Mouse (Mus musculus): Measurements from ENCODE around the gene Ly6g5b. TPM values are rescaled to one million over a fixed set of nuclear protein-coding genes. Genes with fewer than 3 reads are reported as not detected.
"Not testable (repeated sequence)": the region's sequence is repeated elsewhere in the genome, so short reads cannot be mapped to it uniquely, and the experiment has no call there.

Gene Ly6g5b
- polyA plus RNA-seq, 1 experiment from 2014 or later = 0.27 TPM

DNA sequence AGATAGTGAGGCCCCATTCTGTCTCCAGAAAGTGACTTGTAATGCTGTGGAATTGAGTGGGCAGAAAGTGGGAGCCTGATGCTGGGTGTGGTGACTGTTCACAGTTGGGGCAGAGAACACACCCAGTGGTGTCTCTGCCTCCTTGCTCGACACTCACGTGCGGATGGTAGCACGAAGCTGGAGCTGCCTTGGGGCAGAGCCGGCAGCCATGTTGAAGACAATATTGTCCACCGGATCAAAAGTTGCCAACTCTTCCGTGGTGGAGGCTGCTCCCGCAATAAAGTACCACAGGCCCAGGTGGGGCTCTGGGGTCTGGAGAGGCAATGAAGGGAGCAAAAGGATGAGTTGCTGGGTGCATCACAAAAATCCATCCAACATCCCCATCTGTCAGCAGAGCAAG lies 15.8 kb upstream of the Ly6g5b start:
- no peak overlapping the region for H3K4me3 ChIP-seq (ENCODE audit: low read depth, low read length)
- no peak overlapping the region for H3K4me2 ChIP-seq (replicated peaks; ENCODE audit: low read depth)
- DNase-seq (ENCODE audit: low spot score) = no peak
- H3K36me3 ChIP-seq (ENCODE audit: control insufficient read depth, insufficient read depth, low read length) = no peaks in the 10 kb centered on the region; the same call in none of the 2 replicates
- H3K4me1 ChIP-seq (replicated peaks; ENCODE audit: control insufficient read depth, insufficient read depth) = peaks cover 3% of the 10 kb centered on the region; the same call in 1 of the 2 replicates
- no peak overlapping the region for H3K9ac ChIP-seq (ENCODE audit: low read length)
- H3K27me3 ChIP-seq (ENCODE audit: control insufficient read depth, insufficient read depth, low read length) = no peaks in the 10 kb centered on the region
- WGBS = 91% methylated on average over 8 of the region's 8 CpGs
- no peaks in the 10 kb centered on the region for H3K9me3 ChIP-seq (ENCODE audit: control insufficient read depth, low read length)
- no peak for ATAC-seq (ENCODE audit: low FRiP score, low TSS enrichment)
- H3K27ac ChIP-seq (replicated peaks) = no peak overlapping the region
- no peak for TF ChIP-seq EP300 (optimal IDR thresholded peaks at IDR 0.05)
- TF ChIP-seq CTCF (IDR thresholded peaks at IDR 0.05; ENCODE audit: low read depth) = no peak

DNA sequence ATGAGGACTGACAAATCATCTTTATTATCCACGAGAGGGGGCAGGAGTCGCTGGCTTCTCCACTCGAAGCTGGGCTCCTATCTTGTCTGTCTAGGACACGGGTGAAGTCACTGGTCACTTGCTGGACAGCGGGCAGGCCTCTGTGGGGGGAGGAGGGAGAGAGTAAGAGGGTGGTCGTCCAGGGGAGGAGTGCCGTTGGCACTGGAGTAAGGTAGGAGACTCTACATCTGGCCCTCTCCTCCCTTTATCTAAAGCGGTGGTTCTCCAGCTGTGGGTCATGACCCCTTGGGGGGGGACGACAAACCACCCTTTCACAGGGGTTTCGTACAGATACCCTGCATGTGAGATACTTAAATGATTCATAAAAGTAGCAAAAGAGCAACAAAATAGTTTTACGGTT lies 13.8 kb upstream of the Ly6g5b start:
- Histone ChIP-seq H3K4me1 (replicated peaks; ENCODE audit: control insufficient read depth, insufficient read depth) (peaks cover 3% of the 10 kb centered on the region; the same call in 1 of the 2 replicates), H3K36me3 (ENCODE audit: control insufficient read depth, insufficient read depth, low read length) (no peaks in the 10 kb centered on the region; the same call in none of the 2 replicates), H3K4me3 (ENCODE audit: low read depth, low read length) (no peak overlapping the region), H3K9ac (ENCODE audit: low read length) (no peak overlapping the region), H3K27me3 (ENCODE audit: control insufficient read depth, insufficient read depth, low read length) (no peaks in the 10 kb centered on the region), H3K27ac (replicated peaks) (no peak overlapping the region), H3K4me2 (replicated peaks; ENCODE audit: low read depth) (no peak overlapping the region), H3K9me3 (ENCODE audit: control insufficient read depth, low read length) (no peaks in the 10 kb centered on the region)
- no peak for DNase-seq (ENCODE audit: low spot score)
- TF ChIP-seq EP300 (optimal IDR thresholded peaks at IDR 0.05) = no peak
- no peak for TF ChIP-seq CTCF (IDR thresholded peaks at IDR 0.05; ENCODE audit: low read depth)
- WGBS = 73% methylated on average over 11 of the region's 11 CpGs
- no peak for ATAC-seq (ENCODE audit: low FRiP score, low TSS enrichment)

DNA sequence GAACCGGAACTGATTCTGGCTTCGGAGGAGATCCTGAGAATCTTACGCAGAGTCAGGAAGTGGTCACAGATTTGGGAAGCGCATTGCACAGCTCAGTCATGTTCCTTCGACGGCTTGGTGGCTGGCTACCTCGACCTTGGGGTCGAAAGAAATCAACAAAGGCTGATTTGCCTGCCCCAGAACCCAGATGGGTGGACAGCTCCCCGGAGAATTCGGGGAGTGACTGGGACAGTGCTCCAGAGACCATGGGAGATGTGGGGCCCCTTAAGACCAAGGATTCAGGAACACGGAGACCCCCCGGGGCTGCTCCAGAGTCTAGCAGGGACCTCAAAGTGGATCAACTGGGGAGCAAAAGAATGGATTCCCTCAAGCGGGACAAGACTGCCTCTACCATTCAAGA lies 11.8 kb upstream of the Ly6g5b start:
- peak overlapping the region; percentile 61 for H3K4me3 ChIP-seq (ENCODE audit: low read depth, low read length)
- 47% methylated on average over 13 of the region's 13 CpGs for WGBS
- TF ChIP-seq EP300 (optimal IDR thresholded peaks at IDR 0.05) (no peak), CTCF (IDR thresholded peaks at IDR 0.05; ENCODE audit: low read depth) (no peak)
- H3K36me3 ChIP-seq (ENCODE audit: control insufficient read depth, insufficient read depth, low read length) = no peaks in the 10 kb centered on the region; the same call in none of the 2 replicates
- no peaks in the 10 kb centered on the region for H3K27me3 ChIP-seq (ENCODE audit: control insufficient read depth, insufficient read depth, low read length)
- ATAC-seq (ENCODE audit: low FRiP score, low TSS enrichment) (no peak), DNase-seq (ENCODE audit: low spot score) (no peak)
- H3K9me3 ChIP-seq (ENCODE audit: control insufficient read depth, low read length) = no peaks in the 10 kb centered on the region
- H3K4me1 ChIP-seq (replicated peaks; ENCODE audit: control insufficient read depth, insufficient read depth) = peaks cover 3% of the 10 kb centered on the region; the same call in 1 of the 2 replicates
- H3K9ac ChIP-seq (ENCODE audit: low read length) = peak overlapping the region; percentile 77
- H3K27ac ChIP-seq (replicated peaks) = peak overlapping the region; percentile 87
- peak overlapping the region; percentile 85 for H3K4me2 ChIP-seq (replicated peaks; ENCODE audit: low read depth)

DNA sequence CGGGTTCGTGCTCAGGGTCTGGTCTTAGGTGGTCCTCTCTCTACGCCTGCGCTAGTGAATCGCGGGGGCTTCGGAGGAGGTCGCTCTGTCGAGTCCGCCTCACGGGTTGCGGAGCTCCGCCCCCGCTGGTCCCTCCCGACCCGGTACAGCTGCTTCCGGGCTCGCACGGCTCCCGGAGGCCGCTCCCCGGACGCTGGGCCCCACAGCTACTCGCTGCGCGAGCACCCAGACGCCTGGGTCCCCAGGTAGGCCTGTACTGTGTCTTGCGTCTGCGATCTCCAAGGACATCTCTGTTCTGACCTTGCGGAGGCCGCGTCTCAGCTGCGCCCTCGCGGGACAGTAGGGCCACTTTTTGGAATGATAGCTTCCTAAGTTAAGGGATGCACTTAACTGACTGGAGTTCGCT lies 11.0 kb upstream of the Ly6g5b start, which contains the start of gene D17H6S53E:
Gene D17H6S53E, plus strand, starts transcription at position 168 of the 406 bp plus-strand sequence.
- Histone ChIP-seq H3K27me3 (ENCODE audit: control insufficient read depth, insufficient read depth, low read length) (no peaks in the 10 kb centered on the region), H3K9ac (ENCODE audit: low read length) (peak within 1 kb of the TSS; percentile 77), H3K4me2 (replicated peaks; ENCODE audit: low read depth) (peak within 1 kb of the TSS; percentile 85), H3K36me3 (ENCODE audit: control insufficient read depth, insufficient read depth, low read length) (no peaks in the 10 kb centered on the region; the same call in none of the 2 replicates), H3K4me3 (ENCODE audit: low read depth, low read length) (peak within 1 kb of the TSS; percentile 61), H3K9me3 (ENCODE audit: control insufficient read depth, low read length) (no peaks in the 10 kb centered on the region), H3K27ac (replicated peaks) (peak within 1 kb of the TSS; percentile 87), H3K4me1 (replicated peaks; ENCODE audit: control insufficient read depth, insufficient read depth) (peaks cover 3% of the 10 kb centered on the region; the same call in 1 of the 2 replicates)
- peak; percentile 63 for ATAC-seq (ENCODE audit: low FRiP score, low TSS enrichment)
- TF ChIP-seq EP300 (optimal IDR thresholded peaks at IDR 0.05) (no peak), CTCF (IDR thresholded peaks at IDR 0.05; ENCODE audit: low read depth) (0 out of 2 replicates have a peak, but pooled peaks have one; percentile 2)
- DNase-seq (ENCODE audit: low spot score) = peak; percentile 90
- under 1% methylated on average over 34 of the region's 36 CpGs for WGBS

DNA sequence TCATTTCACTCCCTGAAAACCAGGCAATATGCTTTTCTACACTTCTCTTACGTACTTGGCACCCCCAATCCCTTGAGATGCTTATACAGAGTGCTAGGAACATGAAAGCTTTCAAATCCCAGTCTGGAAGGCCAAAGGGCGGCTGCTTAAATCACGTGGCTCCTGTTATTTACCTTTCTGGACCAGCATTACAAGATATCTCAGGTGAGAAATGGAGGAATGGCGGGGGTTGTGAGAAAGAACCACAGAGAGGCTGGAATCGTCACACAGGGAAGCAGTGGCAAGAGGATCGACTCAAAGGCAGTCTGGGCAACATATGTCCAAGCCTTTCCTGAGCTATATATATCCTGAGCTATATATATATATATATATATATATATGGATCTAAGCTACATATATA lies 10.3 kb upstream of the Ly6g5b start:
- Histone ChIP-seq H3K27ac (replicated peaks) (peak overlapping the region; percentile 87), H3K9ac (ENCODE audit: low read length) (peak overlapping the region; percentile 77), H3K4me1 (replicated peaks; ENCODE audit: control insufficient read depth, insufficient read depth) (peaks cover 3% of the 10 kb centered on the region; the same call in 1 of the 2 replicates), H3K4me2 (replicated peaks; ENCODE audit: low read depth) (peak overlapping the region; percentile 85), H3K9me3 (ENCODE audit: control insufficient read depth, low read length) (no peaks in the 10 kb centered on the region), H3K4me3 (ENCODE audit: low read depth, low read length) (peak overlapping the region; percentile 61), H3K36me3 (ENCODE audit: control insufficient read depth, insufficient read depth, low read length) (no peaks in the 10 kb centered on the region; the same call in none of the 2 replicates), H3K27me3 (ENCODE audit: control insufficient read depth, insufficient read depth, low read length) (no peaks in the 10 kb centered on the region)
- ATAC-seq (ENCODE audit: low FRiP score, low TSS enrichment) = no peak
- DNase-seq (ENCODE audit: low spot score) = peak; percentile 76
- 11% methylated on average over 6 of the region's 6 CpGs for WGBS
- TF ChIP-seq EP300 (optimal IDR thresholded peaks at IDR 0.05) (no peak), CTCF (IDR thresholded peaks at IDR 0.05; ENCODE audit: low read depth) (no peak)

DNA sequence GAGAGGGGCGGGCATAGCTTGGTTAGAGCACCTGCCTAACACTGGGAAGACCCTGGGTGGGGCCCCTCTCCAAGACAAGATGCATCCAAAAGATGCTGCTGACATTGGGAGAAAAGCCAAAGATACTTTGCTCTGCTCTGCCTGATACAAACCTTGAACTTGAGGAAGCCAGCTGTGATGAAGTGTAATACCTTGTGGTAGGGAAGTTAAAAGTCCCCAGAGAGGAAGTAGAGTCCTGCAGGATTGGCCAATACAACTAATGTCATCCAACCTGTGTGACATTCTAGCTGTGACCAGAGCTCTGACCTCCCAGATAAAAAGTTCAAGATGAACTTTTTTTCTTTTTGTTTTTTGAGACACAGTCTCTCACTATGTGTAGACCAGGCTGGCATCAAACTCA lies 9.9 kb upstream of the Ly6g5b start:
- Histone ChIP-seq H3K36me3 (ENCODE audit: control insufficient read depth, insufficient read depth, low read length) (no peaks in the 10 kb centered on the region; the same call in 1 of the 2 replicates), H3K4me3 (ENCODE audit: low read depth, low read length) (no peak overlapping the region), H3K4me2 (replicated peaks; ENCODE audit: low read depth) (no peak overlapping the region), H3K9ac (ENCODE audit: low read length) (no peak overlapping the region), H3K9me3 (ENCODE audit: control insufficient read depth, low read length) (no peaks in the 10 kb centered on the region), H3K4me1 (replicated peaks; ENCODE audit: control insufficient read depth, insufficient read depth) (peaks cover 3% of the 10 kb centered on the region; the same call in 1 of the 2 replicates), H3K27ac (replicated peaks) (peak overlapping the region; percentile 74), H3K27me3 (ENCODE audit: control insufficient read depth, insufficient read depth, low read length) (no peaks in the 10 kb centered on the region)
- ATAC-seq (ENCODE audit: low FRiP score, low TSS enrichment) = no peak
- TF ChIP-seq CTCF (IDR thresholded peaks at IDR 0.05; ENCODE audit: low read depth) = no peak
- TF ChIP-seq EP300 (optimal IDR thresholded peaks at IDR 0.05) = no peak
- no peak for DNase-seq (ENCODE audit: low spot score)
- WGBS = 87% methylated on average over 1 of the region's 1 CpGs

DNA sequence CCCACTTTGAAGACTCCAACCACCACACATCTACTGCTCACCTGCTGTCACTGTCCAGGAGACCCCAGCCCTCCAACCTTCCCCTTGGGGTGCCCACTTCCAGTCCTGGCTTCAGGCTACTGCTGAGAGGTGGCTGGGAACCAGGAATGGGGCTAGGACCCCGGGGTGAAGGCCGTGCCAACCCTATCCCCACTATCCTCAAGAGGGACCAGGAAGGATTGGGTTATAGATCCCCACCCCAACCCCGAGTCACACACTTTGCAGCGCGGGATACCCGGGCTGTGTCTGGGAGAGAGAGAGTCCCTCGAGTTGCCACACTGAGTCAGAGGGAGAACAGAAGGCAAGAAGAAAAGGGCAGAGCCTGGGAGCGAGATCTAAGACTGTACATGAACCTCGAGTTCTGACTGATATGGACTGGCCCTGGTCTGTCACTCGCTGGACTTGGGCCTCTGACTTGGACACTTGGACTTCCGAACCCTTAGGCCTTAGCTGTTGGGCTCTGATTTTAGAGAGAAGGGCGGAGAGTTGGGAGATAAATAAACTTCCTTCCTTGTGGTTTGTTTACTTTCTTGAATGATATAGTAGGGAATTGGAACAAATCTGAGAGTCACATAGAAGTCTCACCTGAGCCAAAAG lies 9.2 kb upstream of the Ly6g5b start:
- DNase-seq (ENCODE audit: low spot score) (peak; percentile 55), ATAC-seq (ENCODE audit: low FRiP score, low TSS enrichment) (peak; percentile 46)
- WGBS = 75% methylated on average over 12 of the region's 12 CpGs
- not testable (repeated sequence) for H3K36me3 ChIP-seq (ENCODE audit: control insufficient read depth, insufficient read depth, low read length); H3K9me3 ChIP-seq (ENCODE audit: control insufficient read depth, low read length); H3K4me2 ChIP-seq (replicated peaks; ENCODE audit: low read depth); H3K4me1 ChIP-seq (replicated peaks; ENCODE audit: control insufficient read depth, insufficient read depth); H3K27me3 ChIP-seq (ENCODE audit: control insufficient read depth, insufficient read depth, low read length); H3K9ac ChIP-seq (ENCODE audit: low read length); H3K4me3 ChIP-seq (ENCODE audit: low read depth, low read length)
- peak overlapping the region; percentile 74 for H3K27ac ChIP-seq (replicated peaks)

DNA sequence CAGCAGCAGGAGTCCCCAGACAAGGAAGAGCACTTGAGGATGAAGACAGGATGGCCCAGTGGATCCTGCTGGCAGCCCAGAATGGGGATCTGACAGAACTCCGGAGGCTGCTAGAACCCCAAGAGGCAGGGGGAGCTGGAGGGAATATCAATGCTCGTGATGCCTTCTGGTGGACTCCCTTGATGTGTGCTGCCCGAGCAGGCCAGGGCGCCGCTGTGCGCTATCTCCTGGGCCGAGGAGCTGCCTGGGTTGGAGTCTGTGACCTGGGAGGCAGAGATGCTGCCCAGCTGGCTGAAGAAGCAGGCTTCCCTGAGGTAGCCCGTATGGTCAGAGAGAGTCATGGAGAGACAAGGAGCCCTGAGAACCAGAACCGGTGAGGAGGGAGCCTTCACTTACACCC lies 8.1 kb upstream of the Ly6g5b start:
- H3K4me2 ChIP-seq (replicated peaks; ENCODE audit: low read depth); H3K36me3 ChIP-seq (ENCODE audit: control insufficient read depth, insufficient read depth, low read length); H3K27me3 ChIP-seq (ENCODE audit: control insufficient read depth, insufficient read depth, low read length); H3K9ac ChIP-seq (ENCODE audit: low read length); H3K4me1 ChIP-seq (replicated peaks; ENCODE audit: control insufficient read depth, insufficient read depth); H3K9me3 ChIP-seq (ENCODE audit: control insufficient read depth, low read length); H3K27ac ChIP-seq (replicated peaks); ATAC-seq (ENCODE audit: low FRiP score, low TSS enrichment); DNase-seq (ENCODE audit: low spot score); H3K4me3 ChIP-seq (ENCODE audit: low read depth, low read length): not testable (repeated sequence)
- WGBS = 89% methylated on average over 9 of the region's 9 CpGs

All from stomach, postnatal 0 days (tissue).